Comparison of ENCODE assay signal across 27 mouse cellular contexts in the genomic region with DNA sequence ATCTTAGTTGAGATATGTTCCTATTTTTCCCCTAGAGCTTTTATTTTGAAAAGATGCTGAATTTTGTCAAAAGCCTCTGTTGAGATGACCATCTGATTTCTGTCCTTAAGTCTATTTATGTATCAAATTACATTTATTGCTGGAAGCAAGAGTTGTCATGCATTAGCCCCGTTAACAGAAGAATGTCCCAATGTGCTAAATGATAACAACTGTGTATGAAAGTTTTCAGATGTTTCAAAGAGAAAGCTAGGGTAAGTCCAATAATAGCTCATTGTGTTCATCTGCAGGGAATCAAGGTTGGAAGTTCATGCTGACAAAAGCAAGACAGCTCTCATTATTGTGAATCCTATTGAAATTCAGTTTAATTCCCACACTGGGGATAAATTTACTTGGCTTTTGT.
A peak's percentile ranks its signal among the peaks of the same experiment; 100 is the strongest.
DNase-seq lines count a peak whose midpoint lies in the region; ATAC-seq and TF ChIP-seq lines count a peak whose summit lies in the region.
"Had no signal": no experiment of that assay in that cellular context is flagged by ENCODE, and none has a peak within 500 bp of the region (broad histone marks: within the 10 kb centered on the region; RNA-seq: fewer than 3 reads in every experiment).

No protein-coding gene starts in this region.

- H3K4me2 ChIP-seq in kidney, postnatal 0 days (ENCODE audit: low read length), result no peak overlapping the region
- no peak overlapping the region for H3K4me2 ChIP-seq in lung, embryonic 16.5 days (ENCODE audit: low read depth, low read length)
- no peak overlapping the region for H3K4me2 ChIP-seq in stomach, embryonic 14.5 days (replicated peaks; ENCODE audit: low read depth, low read length)
- H3K4me2 ChIP-seq in stomach, postnatal 0 days (replicated peaks; ENCODE audit: low read depth), result no peak overlapping the region
- H3K4me2 ChIP-seq: embryonic facial prominence, embryonic 12.5 days; embryonic facial prominence, embryonic 15.5 days; forebrain, embryonic 12.5 days had no signal

- no peak overlapping the region for H3K4me3 ChIP-seq in kidney, postnatal 0 days (replicated peaks; ENCODE audit: low read depth, low read length)
- H3K4me3 ChIP-seq in lung, embryonic 16.5 days (ENCODE audit: low read length), result no peak overlapping the region
- no peak overlapping the region for H3K4me3 ChIP-seq in stomach, embryonic 14.5 days (ENCODE audit: low read depth, low read length)
- no peak overlapping the region for H3K4me3 ChIP-seq in stomach, postnatal 0 days (ENCODE audit: low read depth, low read length)
- H3K4me3 ChIP-seq: embryonic facial prominence, embryonic 12.5 days; embryonic facial prominence, embryonic 15.5 days; erythroblast, embryonic 14.5 days; forebrain, embryonic 10.5 days; forebrain, embryonic 12.5 days had no signal

- no peaks in the 10 kb centered on the region for H3K4me1 ChIP-seq in kidney, postnatal 0 days (replicated peaks; ENCODE audit: insufficient read depth, low read length)
- H3K4me1 ChIP-seq in lung, embryonic 16.5 days (replicated peaks; ENCODE audit: control insufficient read depth, insufficient read depth, low read length), result no peaks in the 10 kb centered on the region; the same call in 1 of the 2 replicates
- H3K4me1 ChIP-seq in stomach, embryonic 14.5 days (ENCODE audit: control insufficient read depth, insufficient read depth, low read length), result peaks cover 7% of the 10 kb centered on the region
- no peaks in the 10 kb centered on the region for H3K4me1 ChIP-seq in stomach, postnatal 0 days (replicated peaks; ENCODE audit: control insufficient read depth, insufficient read depth)
- H3K4me1 ChIP-seq: embryonic facial prominence, embryonic 12.5 days; forebrain, embryonic 10.5 days had no signal

- H3K36me3 ChIP-seq in kidney, postnatal 0 days (ENCODE audit: insufficient read depth, low read length), result no peaks in the 10 kb centered on the region
- H3K36me3 ChIP-seq in lung, embryonic 16.5 days (ENCODE audit: control insufficient read depth, insufficient read depth, low read length), result no peaks in the 10 kb centered on the region
- H3K36me3 ChIP-seq in stomach, embryonic 14.5 days (ENCODE audit: control insufficient read depth, insufficient read depth, low read length), result no peaks in the 10 kb centered on the region
- H3K36me3 ChIP-seq in stomach, postnatal 0 days (ENCODE audit: control insufficient read depth, insufficient read depth, low read length), result no peaks in the 10 kb centered on the region
- H3K36me3 ChIP-seq: embryonic facial prominence, embryonic 12.5 days; embryonic facial prominence, embryonic 15.5 days; forebrain, embryonic 10.5 days; forebrain, embryonic 12.5 days had no signal

- H3K27ac ChIP-seq in kidney, postnatal 0 days, result no peak overlapping the region
- H3K27ac ChIP-seq in lung, embryonic 16.5 days (ENCODE audit: low read length), result no peak overlapping the region
- no peak overlapping the region for H3K27ac ChIP-seq in stomach, embryonic 14.5 days (ENCODE audit: low read length)
- no peak overlapping the region for H3K27ac ChIP-seq in stomach, postnatal 0 days (replicated peaks)
- H3K27ac ChIP-seq: embryonic facial prominence, embryonic 12.5 days; embryonic facial prominence, embryonic 15.5 days; forebrain, embryonic 10.5 days; forebrain, embryonic 12.5 days had no signal

- TF ChIP-seq CTCF in kidney, postnatal 0 days (IDR thresholded peaks at IDR 0.05; ENCODE audit: low read depth), result no peak
- no peak for TF ChIP-seq CTCF in stomach, postnatal 0 days (IDR thresholded peaks at IDR 0.05; ENCODE audit: low read depth)
- TF ChIP-seq CTCF in brain, embryonic 14.5 days (IDR thresholded peaks at IDR 0.05; ENCODE audit: borderline replicate concordance, extremely low read depth, insufficient read depth, insufficient read length), result no peak

- no peaks in the 10 kb centered on the region for H3K27me3 ChIP-seq in kidney, postnatal 0 days (ENCODE audit: insufficient read depth, low read length)
- H3K27me3 ChIP-seq in lung, embryonic 16.5 days (ENCODE audit: control insufficient read depth, insufficient read depth, low read depth, low read length), result no peaks in the 10 kb centered on the region
- no peaks in the 10 kb centered on the region for H3K27me3 ChIP-seq in stomach, embryonic 14.5 days (ENCODE audit: control insufficient read depth, insufficient read depth, low read length)
- H3K27me3 ChIP-seq in stomach, postnatal 0 days (ENCODE audit: control insufficient read depth, insufficient read depth, low read length), result no peaks in the 10 kb centered on the region
- H3K27me3 ChIP-seq: embryonic facial prominence, embryonic 12.5 days; embryonic facial prominence, embryonic 15.5 days; forebrain, embryonic 12.5 days had no signal

- TF ChIP-seq EP300 in stomach, postnatal 0 days (optimal IDR thresholded peaks at IDR 0.05), result no peak

- WGBS in kidney, postnatal 0 days, result 18% methylated on average over 1 of the region's 1 CpGs
- WGBS in lung, embryonic 16.5 days, result 31% methylated on average over 1 of the region's 1 CpGs
- WGBS in stomach, embryonic 14.5 days, result 30% methylated on average over 1 of the region's 1 CpGs
- 33% methylated on average over 1 of the region's 1 CpGs for WGBS in stomach, postnatal 0 days

- DNase-seq in kidney, postnatal 0 days (ENCODE audit: low spot score), result peak; percentile 69
- no peak for DNase-seq in kidney, postnatal 4 days
- no peak for DNase-seq in lung, postnatal 10 days
- no peak for DNase-seq in stomach, postnatal 0 days (ENCODE audit: low spot score)
- DNase-seq in brain, embryonic 14.5 days (ENCODE audit: low read depth), result peak; percentile 7
- no peak for DNase-seq in layer of hippocampus, postnatal 36 days
- DNase-seq: adrenal gland, adult 8-10 months; adrenal gland, postnatal 14 days; adrenal gland, postnatal 36 days; cerebellum, adult 11 months; cerebellum, adult 18-20 months; cerebellum, adult 8-10 months; cerebellum, adult 9-11 months; cerebellum, postnatal 14 days; cerebellum, postnatal 36 days; embryo, embryonic 11 days had no signal

- no peak for ATAC-seq in kidney, postnatal 0 days (replicated peaks; ENCODE audit: low FRiP score, low read depth)
- ATAC-seq in lung, embryonic 16.5 days (ENCODE audit: low read depth), result peak; percentile 52; the same call in 1 of the 2 replicates
- peak; percentile 24; the same call in 1 of the 2 replicates for ATAC-seq in stomach, embryonic 14.5 days (ENCODE audit: insufficient number of reproducible peaks, insufficient read depth, low FRiP score, low read depth)
- no peak for ATAC-seq in stomach, postnatal 0 days (ENCODE audit: low FRiP score, low TSS enrichment)
- ATAC-seq: activated CD4-positive, CD25-positive, alpha-beta regulatory T cell, adult 4 months; forebrain, embryonic 14.5 days; forebrain, embryonic 16.5 days; Patski had no signal

- H3K9me3 ChIP-seq in kidney, postnatal 0 days (replicated peaks; ENCODE audit: low read length), result no peaks in the 10 kb centered on the region
- H3K9me3 ChIP-seq in lung, embryonic 16.5 days (ENCODE audit: control insufficient read depth, low read length), result no peaks in the 10 kb centered on the region
- no peaks in the 10 kb centered on the region for H3K9me3 ChIP-seq in stomach, embryonic 14.5 days (ENCODE audit: control insufficient read depth, low read depth, low read length)
- no peaks in the 10 kb centered on the region for H3K9me3 ChIP-seq in stomach, postnatal 0 days (ENCODE audit: control insufficient read depth, low read length)
- H3K9me3 ChIP-seq: embryonic facial prominence, embryonic 12.5 days; embryonic facial prominence, embryonic 15.5 days; forebrain, embryonic 10.5 days; forebrain, embryonic 12.5 days had no signal

- no peak for TF ChIP-seq POLR2A in brain, embryonic 14.5 days (IDR thresholded peaks at IDR 0.05; ENCODE audit: borderline replicate concordance, extremely low read depth, insufficient read depth, insufficient read length, poor library complexity, severe bottlenecking)

- H3K9ac ChIP-seq in kidney, postnatal 0 days (ENCODE audit: low read depth, low read length), result no peak overlapping the region
- no peak overlapping the region for H3K9ac ChIP-seq in lung, embryonic 16.5 days (ENCODE audit: low read length)
- no peak overlapping the region for H3K9ac ChIP-seq in stomach, embryonic 14.5 days (replicated peaks; ENCODE audit: low read depth, low read length)
- no peak overlapping the region for H3K9ac ChIP-seq in stomach, postnatal 0 days (ENCODE audit: low read length)
- H3K9ac ChIP-seq: embryonic facial prominence, embryonic 12.5 days; embryonic facial prominence, embryonic 15.5 days; forebrain, embryonic 12.5 days had no signal

Comparison
In these comparisons a context has a peak if more than half of its experiments do, and no peak if none do; other contexts are left out.
1. ATAC-seq: peak in lung, embryonic 16.5 days (single experiment) and stomach, embryonic 14.5 days (single experiment); none in kidney, postnatal 0 days (single experiment) and stomach, postnatal 0 days (single experiment).
2. DNase-seq: peak in kidney, postnatal 0 days (single experiment) and brain, embryonic 14.5 days (single experiment); none in kidney, postnatal 4 days (0 of 2), lung, postnatal 10 days (single experiment), stomach, postnatal 0 days (single experiment) and layer of hippocampus, postnatal 36 days (0 of 2).